Mouse (Mus musculus) intestine, postnatal 0 days (tissue): ENCODE results near the gene Sept9. TPM values are rescaled to one million over a fixed set of nuclear protein-coding genes. Genes with fewer than 3 reads are reported as not detected.

ENCODE experiments used
- ATAC-seq: fragments of 200-750 bp; cut with Nextera tagmentation; 2 replicates; pipeline ENCODE4 v1.8.0; 2017; ENCODE audit warnings: mild to moderate bottlenecking, moderate TSS enrichment, moderate library complexity
- H3K27ac ChIP-seq: fragments of 300-500 bp; sonication (generic); 2 replicates; pipeline ENCODE4 v1.5.1; 2014; ENCODE audit warnings: mild to moderate bottlenecking, low read depth, low read length, moderate library complexity
- H3K27me3 ChIP-seq: fragments of 300-500 bp; sonication (generic); replicated peaks from 2 replicates; pipeline ENCODE4 v1.6.1; 2014; ENCODE audit warnings: low read length, mixed read lengths; ENCODE audit not compliant: control insufficient read depth, insufficient read depth
- H3K36me3 ChIP-seq: fragments of 300-500 bp; sonication (generic); 2 replicates; pipeline ENCODE4 v1.6.1; 2014; ENCODE audit warnings: mild to moderate bottlenecking, moderate library complexity; ENCODE audit not compliant: control insufficient read depth, insufficient read depth
- H3K4me1 ChIP-seq: fragments of 300-500 bp; sonication (generic); replicated peaks from 2 replicates; pipeline ENCODE4 v1.6.1; 2014; ENCODE audit warnings: antibody characterized with exemption, low read length, mixed read lengths; ENCODE audit not compliant: control insufficient read depth, insufficient read depth
- H3K4me2 ChIP-seq: fragments of 300-500 bp; sonication (generic); replicated peaks from 2 replicates; pipeline ENCODE4 v1.6.1; 2014; ENCODE audit warnings: low read depth, mild to moderate bottlenecking, moderate library complexity
- H3K4me3 ChIP-seq: fragments of 300-500 bp; sonication (generic); 2 replicates; pipeline ENCODE4 v1.5.1; 2014; ENCODE audit warnings: low read depth, low read length
- H3K9ac ChIP-seq: fragments of 300-500 bp; sonication (generic); 2 replicates; pipeline ENCODE4 v1.6.1; 2014; ENCODE audit warnings: mild to moderate bottlenecking, low read depth, low read length
- H3K9me3 ChIP-seq: fragments of 300-500 bp; sonication (generic); 2 replicates; pipeline ENCODE4 v1.6.1; 2016; ENCODE audit warnings: mixed run types; ENCODE audit not compliant: control insufficient read depth
- CTCF ChIP-seq: sonication (generic); IDR thresholded peaks from 2 replicates; pipeline ENCODE4 v1.5.1; 2016; ENCODE audit warnings: low read depth, mild to moderate bottlenecking, control low read depth, antibody characterized with exemption, moderate library complexity
- WGBS: fragments of 180-500 bp; shearing (Covaris S2); extraction: QIAGEN DNeasy Blood & Tissue Kit; methylation state at CpG from one replicate; pipeline ENCODE4 v1.1.7; 2014; 5-methylcytosine and 5-hydroxymethylcytosine counted together
- polyA plus RNA-seq: library from polyadenylated mRNA; unstranded; fragments of >200 nt; fragmentation: Nextera tagmentation; extraction: Ambion mirVana; gene quantifications from 2 replicates; pipeline ENCODE4 v1.2.1, GENCODE M21; 2015

The Sept9 gene
- polyA plus RNA-seq, 1 experiment from 2014 or later: 74.5 TPM

DNA sequence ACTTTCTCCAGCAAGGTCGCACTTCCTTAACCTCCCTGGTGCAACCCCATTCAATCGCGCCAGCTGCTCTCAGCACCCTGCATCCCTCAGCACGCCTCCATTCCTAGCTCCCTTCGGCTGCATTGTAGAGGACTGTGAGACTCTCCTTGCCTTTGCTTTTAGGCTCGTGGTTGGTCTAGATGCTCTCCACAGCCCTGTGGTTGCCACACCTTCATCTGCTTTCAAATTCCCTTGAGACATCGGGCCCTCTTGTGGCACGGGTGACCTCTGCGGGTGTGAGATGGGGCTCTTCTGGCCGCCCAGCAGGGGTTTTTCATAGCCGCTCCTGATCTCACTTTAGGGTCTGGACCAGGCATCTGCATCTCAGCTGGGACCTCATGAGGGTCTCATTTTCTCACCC, 203.1 kb downstream of the Sept9 start:
- peaks cover 25% of the 10 kb centered on the region for H3K27me3 ChIP-seq
- 0 out of 2 replicates have a peak, but pooled peaks cover 5% of the 10 kb centered on the region for H3K4me1 ChIP-seq
- no peaks in the 10 kb centered on the region for H3K36me3 ChIP-seq
- no peak for ATAC-seq
- TF ChIP-seq CTCF: no peak
- no peak overlapping the region for H3K4me2 ChIP-seq
- H3K9me3 ChIP-seq: no peaks in the 10 kb centered on the region
- WGBS: 65% methylated on average over 11 of the region's 11 CpGs
- H3K9ac ChIP-seq: no peak overlapping the region
- no peak overlapping the region for H3K4me3 ChIP-seq
- H3K27ac ChIP-seq: no peak overlapping the region

DNA sequence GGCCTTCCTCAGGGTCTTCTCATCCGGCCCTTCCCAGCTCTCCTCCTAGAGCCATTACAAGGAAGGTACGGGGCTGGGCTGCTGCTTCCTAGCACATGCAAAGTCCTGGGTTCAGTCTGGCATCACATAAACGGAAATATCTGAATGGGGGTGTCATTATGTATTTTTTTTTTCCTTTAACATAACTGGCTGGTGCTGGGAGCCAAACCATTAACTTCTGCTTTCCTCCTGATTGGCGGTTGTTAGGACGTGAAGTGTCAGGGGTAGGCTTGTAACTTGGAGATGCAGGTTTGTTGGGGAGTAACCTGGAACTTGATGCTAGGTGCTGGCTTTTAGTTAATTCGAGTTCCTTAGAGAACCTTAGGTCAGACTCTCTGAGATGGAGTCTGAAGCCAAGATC, 203.6 kb downstream of the Sept9 start:
- H3K4me1 ChIP-seq: 0 out of 2 replicates have a peak, but pooled peaks cover 9% of the 10 kb centered on the region
- H3K27ac ChIP-seq: no peak overlapping the region
- TF ChIP-seq CTCF: no peak
- ATAC-seq: no peak
- H3K27me3 ChIP-seq: peaks cover 27% of the 10 kb centered on the region
- no peaks in the 10 kb centered on the region for H3K9me3 ChIP-seq
- H3K36me3 ChIP-seq: no peaks in the 10 kb centered on the region
- H3K4me2 ChIP-seq: no peak overlapping the region
- no peak overlapping the region for H3K4me3 ChIP-seq
- WGBS: 86% methylated on average over 6 of the region's 6 CpGs
- H3K9ac ChIP-seq: no peak overlapping the region

DNA sequence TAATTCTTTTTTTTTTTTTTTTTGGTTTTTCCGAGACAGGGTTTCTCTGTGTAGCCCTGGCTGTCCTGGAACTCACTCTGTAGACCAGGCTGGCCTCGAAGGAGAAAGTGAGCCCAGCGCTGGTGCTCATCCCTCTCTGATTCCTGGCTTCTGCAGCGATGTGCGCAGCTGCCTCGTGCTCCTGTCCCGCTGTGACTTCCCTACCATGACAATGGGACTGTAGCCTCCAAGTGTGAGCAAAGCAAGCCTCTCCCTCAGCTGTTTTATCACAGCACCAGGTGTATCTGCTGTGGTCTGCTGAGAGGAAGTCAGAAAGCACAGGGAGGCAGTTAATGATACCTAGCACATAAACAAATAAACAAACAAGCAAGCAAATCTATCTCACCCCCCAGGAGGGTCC, 204.3 kb downstream of the Sept9 start:
- ATAC-seq: no peak
- Histone ChIP-seq H3K9me3 (no peaks in the 10 kb centered on the region), H3K4me3 (no peak overlapping the region), H3K27me3 (peaks cover 34% of the 10 kb centered on the region), H3K4me2 (no peak overlapping the region), H3K27ac (no peak overlapping the region), H3K9ac (no peak overlapping the region), H3K4me1 (0 out of 2 replicates have a peak, but pooled peaks cover 7% of the 10 kb centered on the region), H3K36me3 (no peaks in the 10 kb centered on the region)
- TF ChIP-seq CTCF: no peak
- 63% methylated on average over 7 of the region's 7 CpGs for WGBS

DNA sequence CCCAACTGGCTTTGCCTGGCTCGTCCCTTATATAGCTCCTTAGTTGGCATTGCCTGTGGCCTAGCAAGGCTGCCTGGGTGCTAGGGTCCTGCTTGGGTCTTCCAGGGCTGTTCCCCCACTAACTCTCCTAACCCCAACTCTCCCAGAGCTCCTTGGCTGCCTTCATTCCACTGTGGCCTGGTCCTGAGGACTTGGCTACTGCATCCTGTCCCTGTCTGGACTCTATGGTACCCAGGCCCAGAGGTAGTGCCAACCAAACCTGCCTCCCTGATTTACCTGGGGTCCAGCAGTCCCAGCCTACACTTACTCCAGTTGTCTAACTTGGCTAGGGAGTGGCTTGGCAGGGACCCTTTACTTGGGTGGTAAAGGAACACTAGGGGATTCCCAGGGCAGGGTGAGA, 207.2 kb downstream of the Sept9 start:
- Histone ChIP-seq H3K4me3 (no peak overlapping the region), H3K36me3 (no peaks in the 10 kb centered on the region), H3K9me3 (no peaks in the 10 kb centered on the region), H3K4me2 (no peak overlapping the region), H3K27ac (no peak overlapping the region), H3K27me3 (peaks cover 31% of the 10 kb centered on the region), H3K9ac (no peak overlapping the region), H3K4me1 (0 out of 2 replicates have a peak, but pooled peaks cover 7% of the 10 kb centered on the region)
- WGBS: 79% methylated on average over 1 of the region's 1 CpGs
- TF ChIP-seq CTCF: no peak
- no peak for ATAC-seq

DNA sequence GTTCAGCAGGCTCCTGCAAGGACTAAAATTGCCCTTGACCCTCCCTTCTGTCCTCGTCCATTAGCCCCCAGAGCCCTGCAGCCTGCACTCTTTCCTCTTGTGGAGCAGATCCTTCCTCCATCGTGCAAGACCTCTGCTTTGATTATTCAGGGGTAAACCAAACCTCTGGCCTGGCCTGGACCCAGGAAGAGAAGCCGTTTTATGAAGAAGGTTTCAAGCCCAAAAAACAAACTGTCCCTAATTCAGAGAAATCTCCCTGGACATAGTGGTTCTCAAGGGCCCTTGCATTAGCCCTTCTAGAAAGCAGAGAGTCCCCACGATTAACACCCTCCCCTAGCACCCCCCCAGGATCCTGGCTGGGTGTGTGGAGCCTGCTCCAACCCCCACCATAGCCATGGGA, 207.7 kb downstream of the Sept9 start:
- Histone ChIP-seq H3K4me3 (no peak overlapping the region), H3K9me3 (no peaks in the 10 kb centered on the region), H3K36me3 (no peaks in the 10 kb centered on the region), H3K4me1 (0 out of 2 replicates have a peak, but pooled peaks cover 7% of the 10 kb centered on the region), H3K4me2 (peak overlapping the region; percentile 48), H3K27ac (no peak overlapping the region), H3K9ac (no peak overlapping the region), H3K27me3 (peaks cover 33% of the 10 kb centered on the region)
- 36% methylated on average over 4 of the region's 4 CpGs for WGBS
- 0 out of 2 replicates have a peak, but pooled peaks have one; percentile 9 for ATAC-seq
- TF ChIP-seq CTCF: no peak

DNA sequence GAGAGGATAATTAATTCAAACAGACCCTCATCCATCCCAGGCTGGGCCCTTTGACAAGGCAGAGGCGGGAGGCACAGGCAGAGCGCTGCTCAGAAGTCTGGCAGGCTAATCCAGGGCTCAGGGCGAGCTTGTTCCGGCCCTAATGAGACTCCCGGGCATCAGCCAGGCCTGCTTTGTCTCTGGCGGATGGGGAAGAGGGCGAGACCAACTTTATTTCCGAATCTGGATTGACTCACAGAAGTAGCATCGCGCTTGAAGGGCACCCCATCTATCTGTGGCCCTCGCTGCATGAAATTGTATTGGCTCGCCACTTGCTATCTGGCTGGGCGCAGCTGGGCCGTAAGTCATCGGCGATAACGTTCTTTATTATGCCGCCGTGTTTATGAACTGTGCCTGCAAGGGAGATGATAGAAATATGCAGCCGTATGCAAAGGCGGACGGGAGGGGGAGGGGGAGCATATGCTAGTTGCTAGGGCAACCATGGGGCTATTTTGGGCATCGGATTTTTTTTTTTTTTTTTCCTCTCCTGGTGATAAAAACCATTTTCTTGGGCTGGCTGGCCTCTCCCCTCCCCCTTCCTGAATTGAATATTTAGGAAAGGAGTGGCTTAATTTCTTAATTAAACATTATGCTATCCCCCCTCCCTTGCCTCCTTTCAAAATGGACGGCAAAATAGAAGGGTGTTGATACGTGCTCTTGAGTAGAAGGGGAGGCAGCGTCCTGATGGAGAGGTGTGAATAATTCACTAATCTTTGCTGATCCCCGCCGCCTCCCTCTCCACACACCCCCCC, 208.4 kb downstream of the Sept9 start:
- H3K4me3 ChIP-seq: peak overlapping the region; percentile 3; the same call in 1 of the 2 replicates
- H3K4me1 ChIP-seq: 0 out of 2 replicates have a peak, but pooled peaks cover 7% of the 10 kb centered on the region
- H3K4me2 ChIP-seq: peak overlapping the region; percentile 48
- H3K9ac ChIP-seq: no peak overlapping the region
- TF ChIP-seq CTCF: no peak
- no peaks in the 10 kb centered on the region for H3K9me3 ChIP-seq
- H3K36me3 ChIP-seq: no peaks in the 10 kb centered on the region
- WGBS: 1% methylated on average over 28 of the region's 28 CpGs
- peak; percentile 20; the same call in 1 of the 2 replicates for ATAC-seq
- H3K27me3 ChIP-seq: peaks cover 32% of the 10 kb centered on the region
- H3K27ac ChIP-seq: no peak overlapping the region
